Mouse (Mus musculus) bone marrow macrophage, adult 2 months (primary cell): ENCODE measurements around the gene Eml2.

Source experiments
- CTCF ChIP-seq: IDR thresholded peaks from 2 replicates; pipeline ENCODE4 v1.5.1; 2012; ENCODE audit warnings: low read depth, mild to moderate bottlenecking, low read length, moderate library complexity
- POLR2A ChIP-seq: IDR thresholded peaks from 2 replicates; pipeline ENCODE4 v1.6.1; 2012; ENCODE audit warnings: mild to moderate bottlenecking, low read depth, low read length, borderline replicate concordance

GRCm38 (mm10) chr7:19184250-19184649 lies 8.0 kb downstream of the Eml2 start:
- TF ChIP-seq CTCF (no peak), POLR2A (no peak)
